Mouse (Mus musculus) embryonic fibroblast, embryonic 13.5 days (primary cell): ENCODE results near the gene Pttg1ip.

ENCODE experiments used
- CTCF ChIP-seq: IDR thresholded peaks from 2 replicates; pipeline ENCODE4 v1.5.1; 2011; ENCODE audit warnings: mild to moderate bottlenecking, control low read depth, low read length, moderate library complexity, borderline replicate concordance; ENCODE audit not compliant: insufficient read depth
- POLR2A ChIP-seq: IDR thresholded peaks from 2 replicates; pipeline ENCODE4 v1.6.1; 2011; ENCODE audit warnings: low read depth, mild to moderate bottlenecking, control low read depth, low read length, moderate library complexity

DNA sequence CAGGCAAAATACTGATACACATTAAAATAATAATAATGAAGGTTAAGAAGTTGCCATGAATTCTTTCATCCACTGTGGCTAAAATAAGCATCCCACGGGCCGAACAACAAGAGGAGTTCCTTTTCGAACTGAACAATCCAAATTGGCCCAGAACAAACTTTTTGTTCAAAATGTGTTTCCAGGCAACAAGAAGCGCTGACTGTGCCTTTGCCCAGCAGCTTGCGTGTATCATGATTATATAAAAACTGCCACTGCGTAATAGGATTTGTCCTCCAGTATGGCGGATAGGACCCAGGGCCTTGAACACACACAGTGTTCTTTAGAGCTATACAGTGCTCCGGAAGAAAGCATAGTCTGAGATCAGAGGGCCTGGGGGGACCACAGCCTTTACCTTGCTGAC lies 27.1 kb downstream of the Pttg1ip start:
- no peak for TF ChIP-seq CTCF
- TF ChIP-seq POLR2A, result no peak
